Mouse (Mus musculus): ENCODE data around the gene Ltbp2.

Gene Ltbp2

DNA sequence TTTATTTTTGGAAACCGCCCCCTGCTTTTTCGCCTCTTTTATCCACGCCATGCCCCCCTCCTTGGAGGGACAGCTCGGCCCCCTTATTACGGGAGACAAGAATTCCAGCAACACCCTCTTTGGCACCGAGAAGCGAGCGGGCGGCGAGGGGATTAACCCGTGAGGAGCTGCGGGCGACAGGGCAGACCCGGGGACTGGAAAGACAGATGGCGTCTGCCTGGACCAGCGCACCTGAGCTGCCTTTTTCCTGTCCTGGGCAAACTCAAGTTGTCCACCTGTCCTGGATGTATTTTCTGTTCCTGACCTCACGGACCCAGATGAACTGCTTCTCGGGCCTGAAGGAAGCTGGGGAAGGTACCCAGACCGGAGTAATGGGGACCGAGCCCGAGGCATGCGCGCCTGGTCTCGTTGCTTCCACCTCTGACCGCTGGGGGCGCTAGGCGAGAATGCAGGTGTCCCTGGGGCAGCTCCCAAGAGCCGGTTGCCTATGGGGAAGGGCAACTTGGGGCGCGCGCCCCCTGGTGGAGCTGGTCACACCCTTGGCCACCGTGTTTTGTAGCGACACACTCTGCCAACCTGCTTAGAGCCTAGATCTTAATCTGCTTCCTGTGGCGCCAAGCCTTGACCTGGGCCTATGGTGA lies at the start of gene Ltbp2:
Ltbp2 (minus strand) TSS at position 52 of the 641 bp plus-strand sequence.
- no peaks in the 10 kb centered on the region; the same call in 1 of the 2 replicates for H3K27me3 ChIP-seq (ENCODE audit: control insufficient read depth, insufficient read depth, low read length, poor library complexity, severe bottlenecking)
- no peaks in the 10 kb centered on the region for H3K36me3 ChIP-seq (ENCODE audit: control insufficient read depth, insufficient read depth, low read length, poor library complexity, severe bottlenecking)
- DNase-seq (ENCODE audit: low read depth, low spot score), result peak; percentile 82

DNA sequence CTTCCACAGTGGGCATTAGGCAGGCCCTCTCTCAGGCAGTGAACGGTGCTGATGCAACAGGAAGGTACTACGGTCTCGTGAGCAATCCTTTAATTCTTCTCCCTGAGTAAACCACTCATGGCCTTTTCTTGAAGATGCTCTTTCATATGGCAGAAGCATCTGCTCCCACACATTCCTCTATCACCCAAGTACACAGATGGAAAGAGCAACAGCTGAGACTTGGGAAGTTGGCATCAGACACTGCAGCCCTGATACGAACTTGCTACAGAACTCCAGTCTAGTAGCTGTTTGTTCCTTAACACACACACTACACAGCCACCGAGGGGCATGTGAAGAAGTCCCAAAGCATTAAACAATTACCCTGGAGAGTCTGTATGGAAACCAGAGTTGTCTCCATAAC lies 48.0 kb upstream of the Ltbp2 start:
- H3K36me3 ChIP-seq (ENCODE audit: control insufficient read depth, insufficient read depth, low read length, poor library complexity, severe bottlenecking), result peaks cover 8% of the 10 kb centered on the region
- DNase-seq (ENCODE audit: low read depth, low spot score), result no peak
- H3K27me3 ChIP-seq (ENCODE audit: control insufficient read depth, insufficient read depth, low read length, poor library complexity, severe bottlenecking), result no peaks in the 10 kb centered on the region

DNA sequence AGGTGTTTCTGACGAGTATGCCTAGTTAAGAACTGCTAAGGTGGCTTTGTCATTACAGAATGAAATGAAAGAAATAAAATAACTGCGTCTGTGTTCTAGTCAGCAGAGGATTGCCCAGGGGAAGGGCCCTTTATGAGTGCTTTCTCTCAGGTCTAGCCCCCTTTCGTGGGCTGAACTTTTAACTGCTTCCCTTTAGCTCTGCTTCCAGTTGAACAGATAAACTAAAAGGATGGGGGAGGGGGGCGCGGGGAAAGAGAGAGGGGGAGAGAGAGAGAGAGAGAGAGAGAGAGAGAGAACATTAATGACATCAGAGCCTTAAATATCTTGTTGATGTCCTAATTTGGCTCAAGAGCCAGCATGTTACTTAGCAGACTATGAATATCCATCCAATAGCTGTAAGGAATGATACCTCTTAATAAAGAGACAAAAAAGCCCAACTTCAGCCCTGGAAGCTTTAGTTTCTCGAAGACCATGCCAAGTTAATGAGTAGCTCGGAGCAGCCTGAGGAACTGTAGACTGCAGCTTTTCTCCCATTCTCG lies 45.6 kb upstream of the Ltbp2 start:
- H3K36me3 ChIP-seq (ENCODE audit: control insufficient read depth, insufficient read depth, low read length, poor library complexity, severe bottlenecking), result peaks cover 14% of the 10 kb centered on the region
- DNase-seq (ENCODE audit: low read depth, low spot score), result no peak

DNA sequence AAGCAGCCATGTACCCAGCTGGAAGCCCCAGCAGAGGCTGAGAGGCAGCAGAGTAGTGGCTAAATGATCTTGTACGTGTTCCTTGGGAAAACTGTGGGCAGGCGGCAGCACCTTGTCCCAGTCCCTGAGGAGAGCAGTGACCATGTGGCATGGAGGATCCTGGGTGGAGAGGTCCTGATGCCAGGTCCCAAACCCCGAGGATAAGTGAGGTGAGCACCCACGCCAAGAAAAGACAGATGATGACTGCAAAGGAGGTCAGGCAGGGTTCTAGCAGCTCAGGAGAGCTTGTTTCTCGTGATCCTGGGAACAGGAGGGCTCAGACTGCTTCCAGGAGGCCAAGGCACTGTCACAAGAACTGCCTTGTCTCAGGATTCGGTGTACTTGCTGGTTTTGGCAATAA lies 42.5 kb upstream of the Ltbp2 start:
- no peak for DNase-seq (ENCODE audit: low read depth, low spot score)
- peaks cover 11% of the 10 kb centered on the region for H3K36me3 ChIP-seq (ENCODE audit: control insufficient read depth, insufficient read depth, low read length, poor library complexity, severe bottlenecking)
- no peaks in the 10 kb centered on the region for H3K27me3 ChIP-seq (ENCODE audit: control insufficient read depth, insufficient read depth, low read length, poor library complexity, severe bottlenecking)

More for the DNA sequence above, 45.6 kb upstream of the Ltbp2 start:
- H3K27me3 ChIP-seq (ENCODE audit: control insufficient read depth, insufficient read depth, low read length, poor library complexity, severe bottlenecking), result no peaks in the 10 kb centered on the region

DNA sequence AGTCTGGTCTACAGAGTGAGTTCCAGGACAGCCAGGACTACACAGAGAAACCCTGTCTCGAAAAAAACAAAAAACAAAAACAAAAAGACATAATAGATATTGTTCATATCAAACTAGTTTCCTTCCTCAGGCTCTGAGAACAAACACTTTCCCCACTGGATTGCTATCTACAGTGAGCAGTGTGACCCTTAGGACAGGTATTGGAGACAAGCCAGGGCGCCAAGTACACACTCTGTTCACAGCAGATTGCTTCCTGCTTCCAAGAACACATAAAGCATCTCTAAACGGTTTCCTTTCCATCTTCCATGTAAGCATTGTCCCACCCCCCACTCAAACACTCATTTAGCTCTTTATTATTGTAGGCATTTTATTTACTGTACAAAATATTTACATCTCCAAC lies 41.5 kb upstream of the Ltbp2 start:
- Histone ChIP-seq H3K36me3 (ENCODE audit: control insufficient read depth, insufficient read depth, low read length, poor library complexity, severe bottlenecking) (peaks cover 11% of the 10 kb centered on the region), H3K27me3 (ENCODE audit: control insufficient read depth, insufficient read depth, low read length, poor library complexity, severe bottlenecking) (no peaks in the 10 kb centered on the region)
- DNase-seq (ENCODE audit: low read depth, low spot score), result no peak

DNA sequence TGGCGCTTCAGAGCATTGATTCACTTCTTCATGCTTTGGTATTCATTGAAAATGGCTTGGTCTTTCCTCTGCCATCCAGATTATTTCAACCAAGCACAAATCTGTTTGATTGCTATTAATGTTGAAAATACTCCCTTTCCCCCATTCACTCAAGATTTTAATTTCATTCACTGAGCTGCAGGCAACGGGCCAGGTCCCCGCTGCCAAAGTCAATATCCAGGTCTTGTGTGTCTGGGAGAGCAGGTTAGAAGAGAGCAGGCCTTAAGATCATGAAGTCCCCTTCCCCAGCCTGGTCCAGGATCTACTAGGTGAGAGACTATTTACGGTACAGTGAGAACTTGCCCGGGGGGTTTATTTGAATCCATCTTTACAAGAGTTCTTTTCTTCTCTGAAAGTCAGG lies 38.6 kb upstream of the Ltbp2 start:
- H3K27me3 ChIP-seq (ENCODE audit: control insufficient read depth, insufficient read depth, low read length, poor library complexity, severe bottlenecking), result no peaks in the 10 kb centered on the region
- no peak for DNase-seq (ENCODE audit: low read depth, low spot score)
- H3K36me3 ChIP-seq (ENCODE audit: control insufficient read depth, insufficient read depth, low read length, poor library complexity, severe bottlenecking), result peaks cover 7% of the 10 kb centered on the region

DNA sequence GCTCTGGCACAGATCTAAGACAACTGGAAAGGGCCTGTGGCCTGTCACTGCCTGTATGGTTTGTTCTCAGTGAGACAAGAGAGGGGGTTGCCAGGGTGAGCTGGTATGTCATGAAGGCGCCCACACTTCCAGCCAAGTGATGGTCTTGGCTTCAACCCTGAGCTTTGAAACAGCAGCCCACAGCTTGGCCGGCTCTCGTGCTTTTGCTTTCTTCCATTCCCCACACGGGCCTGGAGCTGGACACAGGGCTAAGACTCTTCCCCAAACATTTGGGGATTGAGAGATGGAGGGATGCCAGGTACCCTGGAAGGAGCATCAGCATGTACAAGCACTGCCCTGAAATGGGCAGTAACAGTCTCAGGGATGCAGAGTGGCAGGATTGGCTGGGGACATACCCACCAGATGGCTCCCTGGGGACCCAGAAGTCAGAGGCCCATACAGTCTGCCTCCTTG lies 36.3 kb upstream of the Ltbp2 start:
- no peak for DNase-seq (ENCODE audit: low read depth, low spot score)
- Histone ChIP-seq H3K36me3 (ENCODE audit: control insufficient read depth, insufficient read depth, low read length, poor library complexity, severe bottlenecking) (no peaks in the 10 kb centered on the region), H3K27me3 (ENCODE audit: control insufficient read depth, insufficient read depth, low read length, poor library complexity, severe bottlenecking) (no peaks in the 10 kb centered on the region)

DNA sequence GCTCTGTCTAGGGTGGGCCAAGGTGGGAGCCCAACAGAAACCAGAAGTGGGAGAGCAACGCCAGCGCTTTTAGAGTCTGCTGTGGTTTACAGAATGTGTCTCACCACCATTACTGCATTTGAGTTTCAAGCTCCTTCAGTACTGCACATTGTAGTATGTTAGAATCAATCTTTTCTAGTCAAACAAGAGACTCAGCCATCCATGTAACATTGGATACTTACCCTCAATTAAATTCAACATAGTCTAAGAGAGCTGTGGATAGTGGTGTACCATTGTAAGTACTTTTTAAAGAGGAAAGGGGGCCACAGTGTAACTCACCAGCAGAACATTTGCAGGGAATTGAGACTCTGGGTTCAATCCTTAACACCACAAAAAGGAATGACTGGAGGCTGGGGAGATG lies 35.3 kb upstream of the Ltbp2 start:
- no peaks in the 10 kb centered on the region for H3K27me3 ChIP-seq (ENCODE audit: control insufficient read depth, insufficient read depth, low read length, poor library complexity, severe bottlenecking)

DNA sequence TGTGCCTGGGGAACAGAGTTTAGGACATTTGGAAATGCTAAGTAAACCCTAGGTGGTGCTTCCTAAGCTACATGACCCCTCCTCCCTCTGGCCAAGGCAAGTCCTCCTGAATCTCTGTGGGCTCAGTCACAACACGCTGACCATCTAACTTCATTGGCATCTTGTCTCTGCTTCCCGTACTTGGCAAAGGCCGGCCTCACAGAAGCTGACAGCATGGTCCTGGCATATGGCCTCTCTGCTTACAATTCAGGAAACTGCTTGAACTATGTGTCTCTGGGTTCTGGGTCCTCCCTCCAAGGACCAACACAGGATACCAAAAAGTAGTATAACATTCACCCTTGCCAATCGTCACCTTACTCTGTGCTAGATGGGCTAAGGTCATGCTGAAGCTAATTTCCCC lies 33.7 kb upstream of the Ltbp2 start:
- Histone ChIP-seq H3K27me3 (ENCODE audit: control insufficient read depth, insufficient read depth, low read length, poor library complexity, severe bottlenecking) (no peaks in the 10 kb centered on the region), H3K36me3 (ENCODE audit: control insufficient read depth, insufficient read depth, low read length, poor library complexity, severe bottlenecking) (no peaks in the 10 kb centered on the region)
- no peak for DNase-seq (ENCODE audit: low read depth, low spot score)

More for the DNA sequence above, 35.3 kb upstream of the Ltbp2 start:
- DNase-seq (ENCODE audit: low read depth, low spot score), result no peak
- no peaks in the 10 kb centered on the region for H3K36me3 ChIP-seq (ENCODE audit: control insufficient read depth, insufficient read depth, low read length, poor library complexity, severe bottlenecking)

DNA sequence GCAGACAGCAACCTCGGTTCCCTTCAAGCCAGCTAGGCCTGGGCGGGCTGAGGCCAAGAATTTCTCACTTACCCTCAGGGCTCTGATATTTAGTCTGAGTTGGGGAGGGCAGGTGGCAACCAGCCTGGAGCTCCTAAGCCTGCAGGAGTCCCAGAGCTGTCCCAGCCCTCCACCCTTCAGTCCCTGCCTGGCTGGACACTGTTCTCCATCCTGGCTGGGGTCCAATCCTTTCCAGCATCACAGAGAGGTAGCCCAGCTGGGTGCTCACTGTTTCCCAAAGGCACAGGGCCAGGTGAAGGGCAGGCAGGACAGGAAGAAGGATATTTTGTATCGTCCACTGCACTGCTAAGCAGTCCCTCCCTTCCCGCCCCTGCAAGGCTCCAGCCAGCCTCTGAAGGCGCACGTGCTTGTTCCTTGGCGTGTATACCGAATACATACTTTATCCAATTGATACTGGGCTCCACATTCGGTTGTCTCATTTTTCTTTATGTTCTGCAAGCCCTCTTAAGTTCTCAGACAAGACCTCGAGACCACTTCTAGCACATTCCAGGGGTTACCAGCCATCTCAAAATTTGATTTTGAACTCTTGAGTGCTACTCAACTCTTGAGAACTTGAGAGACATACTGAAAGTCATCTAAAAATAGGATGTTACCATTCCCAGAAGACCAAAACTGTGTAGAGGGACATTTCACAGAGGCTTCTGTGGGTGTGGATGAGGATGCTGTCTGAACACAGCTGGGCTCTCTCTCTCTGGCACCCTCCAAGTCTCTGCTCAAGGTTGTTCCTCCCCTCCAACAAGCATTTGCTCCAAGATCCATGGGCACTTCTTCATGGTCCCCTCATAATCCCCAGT lies 31.5 kb upstream of the Ltbp2 start:
- Histone ChIP-seq H3K27me3 (ENCODE audit: control insufficient read depth, insufficient read depth, low read length, poor library complexity, severe bottlenecking) (no peaks in the 10 kb centered on the region), H3K36me3 (ENCODE audit: control insufficient read depth, insufficient read depth, low read length, poor library complexity, severe bottlenecking) (no peaks in the 10 kb centered on the region)
- no peak for DNase-seq (ENCODE audit: low read depth, low spot score)

DNA sequence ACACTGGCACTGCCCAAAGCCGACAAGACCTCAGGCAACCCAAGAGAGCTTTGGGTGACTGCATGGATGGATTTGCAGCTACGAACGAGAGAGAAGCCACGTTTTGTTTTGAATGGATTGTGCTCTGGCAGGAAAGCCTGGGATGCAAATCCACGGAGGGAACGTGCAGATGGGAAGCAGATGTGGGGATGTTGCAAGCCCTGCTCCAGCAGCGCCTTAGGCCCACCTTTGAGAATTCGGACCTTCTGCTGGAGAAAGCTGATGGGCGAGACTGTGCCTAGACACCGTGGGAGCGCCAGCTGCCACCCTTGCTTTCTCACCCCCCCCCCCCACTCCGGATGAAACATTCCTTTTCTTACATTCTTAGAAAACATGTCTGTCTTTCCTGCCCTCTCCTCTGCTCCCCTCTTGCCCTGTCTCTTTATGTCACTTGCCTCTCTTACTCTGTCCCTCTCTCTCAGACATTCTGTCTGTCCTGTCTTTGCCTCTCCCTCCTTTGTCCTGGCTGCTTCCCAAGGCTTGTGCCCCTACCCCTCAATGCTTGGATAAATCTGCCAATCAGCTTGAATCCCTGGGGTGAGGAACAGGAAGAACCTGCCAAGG lies 30.8 kb upstream of the Ltbp2 start:
- Histone ChIP-seq H3K27me3 (ENCODE audit: control insufficient read depth, insufficient read depth, low read length, poor library complexity, severe bottlenecking) (no peaks in the 10 kb centered on the region), H3K36me3 (ENCODE audit: control insufficient read depth, insufficient read depth, low read length, poor library complexity, severe bottlenecking) (no peaks in the 10 kb centered on the region)
- DNase-seq (ENCODE audit: low read depth, low spot score), result no peak

DNA sequence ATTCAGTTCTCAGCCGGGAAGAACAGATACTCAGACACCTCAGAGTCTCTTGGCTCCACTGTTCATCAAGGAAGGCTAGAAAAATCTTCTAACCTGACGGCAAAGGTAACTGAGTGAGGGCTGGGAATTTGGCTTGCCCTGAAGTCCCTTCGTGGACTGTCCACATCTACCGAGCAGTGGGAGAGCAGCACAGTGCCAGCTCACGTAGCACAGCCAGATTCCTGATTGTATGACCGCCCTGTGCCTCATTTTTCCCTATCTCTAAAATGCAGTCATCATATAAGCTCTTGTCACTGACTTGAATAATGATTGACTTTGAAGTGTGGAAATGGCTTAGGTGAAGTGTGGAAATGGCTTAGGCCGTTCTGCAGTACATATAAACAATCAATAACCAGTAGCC lies 28.1 kb upstream of the Ltbp2 start:
- DNase-seq (ENCODE audit: low read depth, low spot score), result no peak
- Histone ChIP-seq H3K27me3 (ENCODE audit: control insufficient read depth, insufficient read depth, low read length, poor library complexity, severe bottlenecking) (no peaks in the 10 kb centered on the region), H3K36me3 (ENCODE audit: control insufficient read depth, insufficient read depth, low read length, poor library complexity, severe bottlenecking) (no peaks in the 10 kb centered on the region)

DNA sequence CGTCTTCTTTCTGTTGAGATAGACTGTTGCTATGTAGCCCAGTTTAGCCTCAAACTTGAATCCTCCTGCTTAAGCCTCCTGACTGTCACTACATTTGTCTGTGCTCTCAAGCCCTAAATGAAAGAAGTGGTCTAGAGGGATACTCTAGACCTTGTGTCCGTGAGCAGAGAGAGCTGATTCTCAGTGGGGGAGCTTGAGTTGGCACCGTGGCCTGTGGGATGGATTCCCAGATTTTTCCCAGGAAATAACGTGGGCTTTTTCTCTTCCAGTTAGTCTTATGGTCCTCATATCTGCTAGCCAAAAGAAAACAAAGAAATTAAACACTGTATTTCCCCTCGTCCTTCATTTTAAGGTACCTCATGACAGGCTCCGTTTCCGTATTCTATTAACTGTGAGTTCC lies 24.0 kb upstream of the Ltbp2 start:
- no peak for DNase-seq (ENCODE audit: low read depth, low spot score)
- no peaks in the 10 kb centered on the region for H3K36me3 ChIP-seq (ENCODE audit: control insufficient read depth, insufficient read depth, low read length, poor library complexity, severe bottlenecking)
- no peaks in the 10 kb centered on the region for H3K27me3 ChIP-seq (ENCODE audit: control insufficient read depth, insufficient read depth, low read length, poor library complexity, severe bottlenecking)

DNA sequence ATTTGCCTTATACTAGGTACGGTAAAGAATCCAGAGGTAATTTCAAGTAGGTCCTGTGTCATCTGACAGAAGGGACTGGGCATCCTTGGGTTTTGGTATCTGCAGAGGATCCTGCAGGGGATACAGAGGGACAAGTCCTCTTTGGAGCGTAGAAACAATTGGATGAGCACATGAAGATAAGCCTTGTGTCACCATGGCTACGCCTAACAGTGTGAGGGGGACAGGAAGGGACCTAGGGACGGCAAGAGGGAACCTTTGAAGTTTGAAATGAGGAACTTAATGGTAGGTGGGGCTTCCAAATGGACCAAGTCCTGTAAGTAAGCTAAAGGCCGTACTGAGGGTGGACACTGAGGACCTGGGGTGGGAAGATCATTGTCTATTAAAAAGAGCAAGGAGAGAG lies 21.0 kb upstream of the Ltbp2 start:
- no peaks in the 10 kb centered on the region for H3K27me3 ChIP-seq (ENCODE audit: control insufficient read depth, insufficient read depth, low read length, poor library complexity, severe bottlenecking)
- H3K36me3 ChIP-seq (ENCODE audit: control insufficient read depth, insufficient read depth, low read length, poor library complexity, severe bottlenecking), result no peaks in the 10 kb centered on the region
- DNase-seq (ENCODE audit: low read depth, low spot score), result no peak

DNA sequence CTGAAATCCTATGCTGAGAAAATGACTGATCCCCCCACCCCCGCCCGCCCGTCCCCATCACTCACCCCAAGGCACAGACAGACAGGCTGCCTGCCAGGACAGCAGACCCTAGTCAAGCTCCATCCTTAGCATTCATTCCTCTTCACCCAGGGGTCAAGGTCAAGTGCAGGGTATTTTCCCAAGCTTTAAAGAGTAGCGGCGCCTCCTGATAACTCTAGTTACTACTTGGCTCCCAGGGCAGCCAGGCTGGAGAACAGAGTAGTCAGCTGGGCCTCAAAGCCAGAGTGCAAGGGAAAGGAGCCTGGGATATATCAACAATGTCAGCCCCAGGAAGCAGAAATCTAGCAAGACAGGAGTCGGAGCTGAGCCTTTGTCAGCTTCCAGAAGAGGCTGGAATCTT lies 19.9 kb upstream of the Ltbp2 start:
- no peak for DNase-seq (ENCODE audit: low read depth, low spot score)
- Histone ChIP-seq H3K36me3 (ENCODE audit: control insufficient read depth, insufficient read depth, low read length, poor library complexity, severe bottlenecking) (no peaks in the 10 kb centered on the region), H3K27me3 (ENCODE audit: control insufficient read depth, insufficient read depth, low read length, poor library complexity, severe bottlenecking) (no peaks in the 10 kb centered on the region)
